Comparison of ENCODE assay signal across 20 mouse cellular contexts in genomic region chr1:79742949-79743348, GRCm38 (mm10).
"Had no signal": no experiment of that assay in that cellular context is flagged by ENCODE, and none has a peak within 500 bp of the region (broad histone marks: within the 10 kb centered on the region; RNA-seq: fewer than 3 reads in every experiment).

No protein-coding gene starts in this region.

- H3K27me3 ChIP-seq: heart, embryonic 13.5 days; heart, embryonic 15.5 days; hindbrain, embryonic 13.5 days; hindbrain, embryonic 15.5 days; limb, embryonic 13.5 days; limb, embryonic 15.5 days; liver, embryonic 12.5 days had no signal

- H3K9me3 ChIP-seq: heart, embryonic 13.5 days; heart, embryonic 15.5 days; hindbrain, embryonic 13.5 days; hindbrain, embryonic 15.5 days; limb, embryonic 13.5 days; limb, embryonic 15.5 days; liver, embryonic 12.5 days had no signal

- H3K4me2 ChIP-seq: heart, embryonic 11.5 days; heart, embryonic 13.5 days; heart, embryonic 15.5 days; hindbrain, embryonic 13.5 days; hindbrain, embryonic 15.5 days; limb, embryonic 13.5 days; limb, embryonic 15.5 days; liver, embryonic 12.5 days had no signal

- ATAC-seq: forebrain, postnatal 0 days; hindbrain, postnatal 0 days; intestine, embryonic 16.5 days; liver, embryonic 12.5 days had no signal

- DNase-seq: forebrain, postnatal 0 days; gastrocnemius, postnatal 14 days; gastrocnemius, postnatal 36 days; heart, adult 2 months; heart, postnatal 14 days; heart, postnatal 36 days; layer of hippocampus, adult 9-11 months; layer of hippocampus, postnatal 36 days; left cerebral cortex, postnatal 4 days had no signal

- H3K4me1 ChIP-seq: hindbrain, embryonic 13.5 days; hindbrain, embryonic 15.5 days; limb, embryonic 13.5 days; limb, embryonic 15.5 days; liver, embryonic 12.5 days had no signal

- H3K4me3 ChIP-seq: heart, adult 2 months; heart, embryonic 13.5 days; heart, embryonic 15.5 days; hindbrain, embryonic 13.5 days; hindbrain, embryonic 15.5 days; limb, embryonic 13.5 days; limb, embryonic 15.5 days; liver, embryonic 12.5 days had no signal

- H3K9ac ChIP-seq: forebrain, postnatal 0 days; heart, embryonic 13.5 days; heart, embryonic 15.5 days; hindbrain, embryonic 13.5 days; hindbrain, embryonic 15.5 days; limb, embryonic 13.5 days; limb, embryonic 15.5 days; liver, embryonic 12.5 days; liver, embryonic 14.5 days had no signal

- H3K36me3 ChIP-seq: heart, embryonic 15.5 days had no signal

- H3K27ac ChIP-seq: heart, adult 2 months; heart, embryonic 13.5 days; heart, embryonic 15.5 days; hindbrain, embryonic 13.5 days; hindbrain, embryonic 15.5 days; hindbrain, postnatal 0 days; limb, embryonic 13.5 days; limb, embryonic 15.5 days; liver, embryonic 12.5 days; liver, embryonic 14.5 days had no signal
